Mouse (Mus musculus): ENCODE data around the gene Fbxl21. TPM values are rescaled to one million over a fixed set of nuclear protein-coding genes. Genes with fewer than 3 reads are reported as not detected.

Fbxl21 gene
- polyA plus RNA-seq, 1 experiment from 2014 or later = 0.54 TPM

GRCm38 (mm10) chr13:56580450-56580849, 58.2 kb downstream of the Fbxl21 start:
- H3K9me3 ChIP-seq (replicated peaks; ENCODE audit: control insufficient read depth, low read length) = no peaks in the 10 kb centered on the region
- H3K27me3 ChIP-seq (ENCODE audit: control insufficient read depth, insufficient read depth, low read depth, low read length) = no peaks in the 10 kb centered on the region
- no peak overlapping the region for H3K4me3 ChIP-seq (ENCODE audit: low read depth, low read length)
- no peak overlapping the region for H3K4me2 ChIP-seq (ENCODE audit: low read depth, low read length)
- 66% methylated on average over 5 of the region's 5 CpGs for WGBS (ENCODE audit: insufficient replicate concordance)
- ATAC-seq (ENCODE audit: low read depth) = no peak
- H3K9ac ChIP-seq (ENCODE audit: low read depth, low read length) = no peak overlapping the region
- no peaks in the 10 kb centered on the region for H3K36me3 ChIP-seq (ENCODE audit: control insufficient read depth, insufficient read depth)
- H3K27ac ChIP-seq (ENCODE audit: low read length) = no peak overlapping the region
- H3K4me1 ChIP-seq (ENCODE audit: control insufficient read depth, low read depth, low read length) = peaks cover 3% of the 10 kb centered on the region

- H3K27ac ChIP-seq (ENCODE audit: low read length) = no peak overlapping the region
- peaks cover 3% of the 10 kb centered on the region for H3K4me1 ChIP-seq (ENCODE audit: control insufficient read depth, low read depth, low read length)
- H3K4me2 ChIP-seq (ENCODE audit: low read depth, low read length) = no peak overlapping the region
- no peaks in the 10 kb centered on the region for H3K27me3 ChIP-seq (ENCODE audit: control insufficient read depth, insufficient read depth, low read depth, low read length)
- no peaks in the 10 kb centered on the region for H3K36me3 ChIP-seq (ENCODE audit: control insufficient read depth, insufficient read depth)
- H3K4me3 ChIP-seq (ENCODE audit: low read depth, low read length) = no peak overlapping the region
- ATAC-seq (ENCODE audit: low read depth) = no peak
- H3K9ac ChIP-seq (ENCODE audit: low read depth, low read length) = no peak overlapping the region
- WGBS (ENCODE audit: insufficient replicate concordance) = 55% methylated on average over 3 of the region's 3 CpGs
- H3K9me3 ChIP-seq (replicated peaks; ENCODE audit: control insufficient read depth, low read length) = no peaks in the 10 kb centered on the region
Observed at GRCm38 (mm10) chr13:56581512-56581911, 59.2 kb downstream of the Fbxl21 start.

DNA sequence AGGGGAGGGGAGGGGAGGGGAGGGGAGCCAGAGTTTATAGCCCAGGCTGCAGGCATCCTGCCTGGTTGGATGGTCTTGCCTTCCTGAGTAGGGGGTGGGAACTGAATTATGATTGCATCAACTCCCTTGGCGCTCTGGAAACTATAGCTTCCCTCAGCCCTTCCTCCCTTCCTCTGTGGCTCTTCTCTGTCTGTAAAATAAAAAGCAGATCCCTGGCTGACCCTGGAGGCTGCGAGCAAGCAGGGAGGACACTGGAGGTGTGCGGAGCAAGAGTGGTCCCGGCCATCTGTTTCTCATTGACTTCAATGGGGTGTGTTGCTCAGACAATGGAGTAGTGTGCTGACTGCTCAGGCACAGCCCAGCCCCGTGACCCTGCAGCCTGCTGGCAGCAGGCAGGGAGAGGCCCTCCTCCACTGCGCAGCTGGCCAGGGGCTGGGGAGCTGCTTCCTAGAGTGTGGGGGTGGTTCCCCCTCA, 59.7 kb downstream of the Fbxl21 start:
- H3K36me3 ChIP-seq (ENCODE audit: control insufficient read depth, insufficient read depth) = no peaks in the 10 kb centered on the region
- peaks cover 3% of the 10 kb centered on the region for H3K4me1 ChIP-seq (ENCODE audit: control insufficient read depth, low read depth, low read length)
- H3K4me3 ChIP-seq (ENCODE audit: low read depth, low read length) = no peak overlapping the region
- H3K27me3 ChIP-seq (ENCODE audit: control insufficient read depth, insufficient read depth, low read depth, low read length) = no peaks in the 10 kb centered on the region
- no peaks in the 10 kb centered on the region for H3K9me3 ChIP-seq (replicated peaks; ENCODE audit: control insufficient read depth, low read length)
- H3K27ac ChIP-seq (ENCODE audit: low read length) = no peak overlapping the region
- peak; percentile 50 for ATAC-seq (ENCODE audit: low read depth)
- WGBS (ENCODE audit: insufficient replicate concordance) = 7% methylated on average over 6 of the region's 6 CpGs
- no peak overlapping the region for H3K9ac ChIP-seq (ENCODE audit: low read depth, low read length)
- no peak overlapping the region for H3K4me2 ChIP-seq (ENCODE audit: low read depth, low read length)

- Histone ChIP-seq H3K4me2 (ENCODE audit: low read depth, low read length) (no peak overlapping the region), H3K36me3 (ENCODE audit: control insufficient read depth, insufficient read depth) (no peaks in the 10 kb centered on the region), H3K4me3 (ENCODE audit: low read depth, low read length) (no peak overlapping the region), H3K27me3 (ENCODE audit: control insufficient read depth, insufficient read depth, low read depth, low read length) (no peaks in the 10 kb centered on the region), H3K9ac (ENCODE audit: low read depth, low read length) (no peak overlapping the region), H3K4me1 (ENCODE audit: control insufficient read depth, low read depth, low read length) (peaks cover 3% of the 10 kb centered on the region), H3K9me3 (replicated peaks; ENCODE audit: control insufficient read depth, low read length) (no peaks in the 10 kb centered on the region), H3K27ac (ENCODE audit: low read length) (no peak overlapping the region)
- ATAC-seq (ENCODE audit: low read depth) = no peak
- 50% methylated on average over 3 of the region's 3 CpGs for WGBS (ENCODE audit: insufficient replicate concordance)
Observed at GRCm38 (mm10) chr13:56582720-56583119, 60.4 kb downstream of the Fbxl21 start.

DNA sequence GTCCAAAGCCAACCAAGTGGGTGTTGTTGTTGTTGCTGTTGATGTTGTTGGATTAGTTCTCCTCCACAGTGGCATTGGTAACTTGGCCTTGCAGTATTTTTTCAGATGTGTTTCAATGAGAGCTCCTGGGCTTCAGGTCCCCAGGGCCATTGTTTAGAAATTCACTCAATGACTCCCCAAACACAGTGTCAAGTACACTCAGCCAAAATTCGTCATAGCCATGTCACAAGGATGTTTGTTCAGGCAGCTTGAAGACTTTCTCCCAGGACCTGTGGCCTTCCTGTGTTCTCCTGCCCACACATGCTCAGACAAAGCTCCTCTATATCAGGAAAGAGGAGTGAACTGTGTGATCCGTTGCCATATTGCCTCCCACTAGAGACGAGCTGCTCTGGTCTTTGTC, 63.8 kb downstream of the Fbxl21 start:
- Histone ChIP-seq H3K4me2 (ENCODE audit: low read depth, low read length) (no peak overlapping the region), H3K9ac (ENCODE audit: low read depth, low read length) (no peak overlapping the region), H3K27ac (ENCODE audit: low read length) (no peak overlapping the region), H3K4me3 (ENCODE audit: low read depth, low read length) (no peak overlapping the region), H3K27me3 (ENCODE audit: control insufficient read depth, insufficient read depth, low read depth, low read length) (no peaks in the 10 kb centered on the region), H3K4me1 (ENCODE audit: control insufficient read depth, low read depth, low read length) (peaks cover 3% of the 10 kb centered on the region), H3K36me3 (ENCODE audit: control insufficient read depth, insufficient read depth) (no peaks in the 10 kb centered on the region), H3K9me3 (replicated peaks; ENCODE audit: control insufficient read depth, low read length) (no peaks in the 10 kb centered on the region)
- 49% methylated on average over 3 of the region's 3 CpGs for WGBS (ENCODE audit: insufficient replicate concordance)
- no peak for ATAC-seq (ENCODE audit: low read depth)

Other genes starting within 250 kb of the Fbxl21 start
- gene Cxcl14, start 225.9 kb upstream of the Fbxl21 start, polyA plus RNA-seq (2015; fragmentation: Nextera tagmentation; extraction: Ambion mirVana) = 0.06 TPM in 1 of 2 replicates, not detected in the other
- gene Gm3045, start 95.9 kb upstream of the Fbxl21 start, polyA plus RNA-seq (2015; fragmentation: Nextera tagmentation; extraction: Ambion mirVana) = not detected in 2 replicates
- 1.0 and 1.2 TPM in 2 replicates for gene Slc25a48, start 84.1 kb upstream of the Fbxl21 start, polyA plus RNA-seq (2015; fragmentation: Nextera tagmentation; extraction: Ambion mirVana)
- not detected in 2 replicates for gene Il9, start 40.2 kb upstream of the Fbxl21 start, polyA plus RNA-seq (2015; fragmentation: Nextera tagmentation; extraction: Ambion mirVana)
- 40.2 and 45.4 TPM in 2 replicates for gene Lect2, start 26.0 kb downstream of the Fbxl21 start, polyA plus RNA-seq (2015; fragmentation: Nextera tagmentation; extraction: Ambion mirVana)
- 9.9 and 10.9 TPM in 2 replicates for gene Tgfbi, start 87.1 kb downstream of the Fbxl21 start, polyA plus RNA-seq (2015; fragmentation: Nextera tagmentation; extraction: Ambion mirVana)
- gene Smad5, start 180.5 kb downstream of the Fbxl21 start, polyA plus RNA-seq (2015; fragmentation: Nextera tagmentation; extraction: Ambion mirVana) = 4.0 and 4.3 TPM in 2 replicates
- gene Gm45623, start 231.4 kb downstream of the Fbxl21 start, polyA plus RNA-seq (2015; fragmentation: Nextera tagmentation; extraction: Ambion mirVana) = not detected in 2 replicates